Mouse (Mus musculus): ENCODE results near the gene Skor1.

DNA sequence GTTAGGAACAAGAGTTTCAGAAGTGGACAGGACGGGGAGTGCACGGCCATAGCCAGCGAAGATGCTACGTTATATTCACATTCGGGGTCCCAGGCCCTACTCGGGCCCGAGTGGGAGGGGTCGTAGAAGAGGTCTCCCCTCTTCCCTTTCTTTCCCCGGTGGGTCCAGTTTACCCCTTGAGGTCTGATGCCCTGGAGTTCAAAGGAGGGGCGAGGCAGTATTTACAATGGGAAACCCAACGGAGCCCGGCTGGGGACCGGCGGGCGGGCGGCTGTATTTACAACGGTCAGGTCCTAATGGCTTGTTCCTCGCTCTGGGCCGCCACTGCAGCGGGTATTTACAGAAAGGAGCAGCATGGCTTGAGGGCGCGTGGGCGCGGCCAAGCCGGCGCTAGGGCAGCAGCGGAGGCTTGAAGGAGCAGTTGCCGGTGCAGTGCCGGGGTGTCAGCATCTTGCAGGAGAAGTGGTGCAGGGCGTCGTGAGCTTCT is 10.2 kb downstream of the Skor1 start:
- TF ChIP-seq POLR2A (IDR thresholded peaks at IDR 0.05; ENCODE audit: borderline replicate concordance, low read depth, low read length), result no peak
- TF ChIP-seq CTCF (IDR thresholded peaks at IDR 0.05; ENCODE audit: low read depth, low read length), result no peak

Measured in bone marrow macrophage, adult 2 months (primary cell).